Mouse (Mus musculus) cerebellum, adult 11-12 months (tissue): ENCODE data around the gene Rgma.

ENCODE experiments used
- DNase-seq: peaks from one replicate; pipeline ENCODE4 v3.0.0; 2022

Gene Rgma

GRCm38 (mm10) chr7:73402106-73402505 lies 26.8 kb downstream of the Rgma start:
- no peak for DNase-seq

- DNase-seq = no peak
Observed at GRCm38 (mm10) chr7:73402671-73403070, 27.4 kb downstream of the Rgma start.

- no peak for DNase-seq
Observed at GRCm38 (mm10) chr7:73403538-73403937, 28.2 kb downstream of the Rgma start.

GRCm38 (mm10) chr7:73405550-73405949 lies 30.2 kb downstream of the Rgma start:
- DNase-seq = no peak

- no peak for DNase-seq
Observed at GRCm38 (mm10) chr7:73411523-73411922, 36.2 kb downstream of the Rgma start.

- DNase-seq = no peak
Observed at GRCm38 (mm10) chr7:73411986-73412385, 36.7 kb downstream of the Rgma start.

- no peak for DNase-seq
Observed at GRCm38 (mm10) chr7:73412419-73412818, 37.1 kb downstream of the Rgma start.

GRCm38 (mm10) chr7:73414192-73414591 lies 38.9 kb downstream of the Rgma start:
- no peak for DNase-seq

- no peak for DNase-seq
Observed at GRCm38 (mm10) chr7:73419375-73419774, 44.1 kb downstream of the Rgma start.

- DNase-seq = no peak
Observed at GRCm38 (mm10) chr7:73420827-73421226, 45.5 kb downstream of the Rgma start.

GRCm38 (mm10) chr7:73421278-73422015 lies 46.1 kb downstream of the Rgma start:
- DNase-seq = no peak

GRCm38 (mm10) chr7:73422223-73423113 lies 47.2 kb downstream of the Rgma start:
- DNase-seq = peak; percentile 69

- no peak for DNase-seq
Observed at GRCm38 (mm10) chr7:73423236-73423635, 47.9 kb downstream of the Rgma start.

- DNase-seq = no peak
Observed at GRCm38 (mm10) chr7:73424243-73424642, 48.9 kb downstream of the Rgma start.

GRCm38 (mm10) chr7:73424705-73425104 lies 49.4 kb downstream of the Rgma start:
- DNase-seq = peak; percentile 48

DNA sequence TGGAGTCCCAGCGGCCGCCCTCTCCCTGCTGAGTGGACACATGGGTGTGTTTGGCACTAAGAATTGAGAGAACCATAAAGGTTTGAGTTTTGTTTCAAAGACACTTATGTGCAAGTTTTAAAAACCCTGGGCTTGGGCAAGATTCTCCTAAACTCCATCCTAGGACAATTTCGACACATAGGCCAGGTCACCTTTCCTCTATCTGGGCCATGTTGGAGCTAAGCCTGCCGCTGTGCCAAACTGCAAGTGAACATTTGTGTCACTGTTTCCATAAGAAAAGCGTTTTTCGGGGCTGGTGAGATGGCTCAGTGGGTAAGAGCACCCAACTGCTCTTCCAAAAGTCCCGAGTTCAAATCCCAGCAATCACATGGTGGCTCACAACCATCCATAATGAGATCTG lies 50.1 kb downstream of the Rgma start:
- DNase-seq = no peak

DNA sequence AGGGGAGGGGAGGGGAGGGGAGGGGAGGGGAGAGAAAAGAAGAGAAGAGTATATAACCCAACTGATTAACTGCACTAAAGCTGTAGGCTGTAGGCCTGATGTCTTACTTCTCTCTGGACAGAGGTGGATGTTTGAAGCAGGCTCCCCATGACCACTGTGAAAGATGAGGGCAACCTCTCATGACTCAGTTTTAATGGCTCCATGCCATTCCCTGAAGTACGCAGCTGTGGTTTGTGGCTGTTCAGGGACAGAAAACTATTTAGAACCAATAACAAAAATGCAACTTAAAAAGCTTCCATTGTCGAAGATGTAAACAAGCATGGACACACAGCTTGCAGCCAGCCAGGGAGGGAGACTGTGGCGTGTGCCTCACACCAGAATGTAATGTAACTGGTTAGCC lies 50.9 kb downstream of the Rgma start:
- DNase-seq = no peak

DNA sequence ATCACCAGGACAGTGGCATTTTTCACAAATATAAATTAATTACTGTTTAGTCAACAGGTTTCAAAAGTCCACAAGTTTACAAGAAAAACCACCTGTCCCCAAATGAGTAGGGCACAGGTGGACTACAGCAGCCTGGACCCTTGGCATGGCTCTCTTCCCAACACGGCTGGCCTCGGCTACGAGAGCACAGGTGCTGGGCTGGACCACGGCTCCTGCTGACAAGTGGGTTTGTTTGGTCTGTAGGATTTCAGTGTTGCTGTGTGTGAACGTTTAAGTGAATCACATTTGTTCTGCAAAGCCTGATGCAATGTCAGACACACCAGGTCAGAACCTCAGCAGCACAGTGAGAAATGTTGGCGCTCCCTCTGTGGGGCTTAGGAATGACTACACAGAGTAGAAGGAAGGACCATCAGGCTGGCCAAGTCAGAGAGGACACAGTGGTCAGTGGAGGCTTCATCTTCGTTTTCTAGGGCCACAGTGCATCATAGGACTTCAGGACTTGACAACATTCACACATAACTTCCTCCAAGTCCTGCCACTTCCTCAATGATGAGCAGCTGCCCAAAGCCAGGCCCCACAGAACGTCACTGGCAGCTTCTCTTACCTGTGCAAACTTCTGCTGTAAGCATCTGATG lies 51.6 kb downstream of the Rgma start:
- DNase-seq = no peak

GRCm38 (mm10) chr7:73427794-73428193 lies 52.5 kb downstream of the Rgma start:
- DNase-seq = no peak

- no peak for DNase-seq
Observed at GRCm38 (mm10) chr7:73428525-73428924, 53.2 kb downstream of the Rgma start.

DNA sequence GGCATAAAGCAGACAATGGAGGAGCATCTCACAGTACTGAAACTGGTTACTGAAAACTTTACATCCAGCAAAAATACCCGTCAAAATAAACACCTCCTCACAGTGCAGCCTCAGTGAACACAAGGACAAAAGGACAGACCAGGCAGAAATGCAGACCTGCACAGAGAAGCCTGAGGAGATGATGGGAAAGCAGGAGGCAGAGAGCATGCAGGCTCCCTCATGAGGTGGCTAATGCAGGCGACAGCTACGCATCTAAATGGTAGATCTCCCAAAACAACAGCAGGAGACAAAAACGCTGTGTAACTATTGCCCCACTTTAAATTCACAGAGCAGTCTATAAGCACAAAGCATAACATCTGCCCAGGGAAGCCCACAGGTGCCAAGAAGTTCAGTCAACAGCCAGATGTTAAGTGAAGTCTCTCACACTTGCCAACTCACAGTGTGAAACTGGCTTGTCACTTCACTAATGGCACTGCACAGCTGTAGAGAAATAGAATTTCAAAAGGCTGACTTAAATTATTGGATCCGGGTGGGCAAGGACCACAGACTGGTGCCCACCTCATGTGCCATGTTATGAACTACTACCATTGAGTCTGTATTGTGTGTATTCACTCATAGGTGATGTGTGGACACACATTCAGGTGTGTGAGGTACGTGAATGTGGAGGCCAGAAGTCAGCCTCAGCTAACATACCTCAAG lies 58.5 kb downstream of the Rgma start:
- DNase-seq = no peak

GRCm38 (mm10) chr7:73434336-73434677 lies 59.0 kb downstream of the Rgma start:
- DNase-seq = no peak

DNA sequence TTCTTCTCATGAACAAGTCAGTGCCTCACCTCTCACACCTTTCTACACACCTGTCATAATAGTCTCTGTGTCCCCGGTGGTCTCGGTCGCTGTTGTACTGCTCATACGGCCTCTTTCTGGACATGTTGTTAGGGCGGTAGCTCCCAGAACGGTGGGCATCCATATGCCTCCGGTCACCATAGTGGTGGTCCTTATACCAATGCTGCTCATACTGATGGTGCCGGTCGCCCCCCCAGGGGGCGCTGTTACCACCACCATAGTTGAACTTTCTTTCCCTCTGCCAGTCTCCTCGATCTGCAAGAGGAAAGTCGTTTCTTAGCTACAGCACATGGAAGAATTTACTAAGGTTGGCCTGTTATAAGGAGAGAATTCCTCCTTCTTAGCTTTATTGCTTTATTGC lies 60.4 kb downstream of the Rgma start:
- DNase-seq = no peak
